Mouse (Mus musculus): ENCODE measurements at regions not wholly inside any gene's neighbourhood (a gene's known extent, or its start where the extent isn't known, plus 50 kb on each side); places are given as distances from the start of the nearest gene placed in this dataset.

DNA sequence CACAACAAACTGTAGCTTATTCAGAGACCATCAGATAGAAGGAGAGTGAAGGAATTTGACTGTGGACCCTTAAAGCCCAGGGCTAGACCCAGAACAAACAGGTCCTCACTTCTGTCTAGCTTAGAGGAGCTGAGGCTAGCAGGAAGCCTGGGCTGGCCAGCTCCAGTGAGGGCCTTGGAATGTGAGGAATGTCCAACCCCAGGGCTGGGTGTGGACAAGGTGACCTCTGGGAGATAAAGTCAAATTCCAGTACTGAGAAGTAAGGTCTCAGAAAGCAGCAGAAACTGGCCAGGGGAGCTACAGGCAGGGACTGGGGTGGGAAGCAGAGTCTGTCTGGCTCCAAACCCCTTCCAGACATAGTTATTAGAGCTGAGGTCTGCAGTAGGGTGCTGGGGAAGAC lies 51.0 kb upstream of the Ssbp3 start:
- DNase-seq (ENCODE audit: low spot score), result peak; percentile 71

GRCm38 (mm10) chr4:106858357-106859088 lies 52.0 kb upstream of the Ssbp3 start:
- DNase-seq (ENCODE audit: low spot score), result no peak

DNA sequence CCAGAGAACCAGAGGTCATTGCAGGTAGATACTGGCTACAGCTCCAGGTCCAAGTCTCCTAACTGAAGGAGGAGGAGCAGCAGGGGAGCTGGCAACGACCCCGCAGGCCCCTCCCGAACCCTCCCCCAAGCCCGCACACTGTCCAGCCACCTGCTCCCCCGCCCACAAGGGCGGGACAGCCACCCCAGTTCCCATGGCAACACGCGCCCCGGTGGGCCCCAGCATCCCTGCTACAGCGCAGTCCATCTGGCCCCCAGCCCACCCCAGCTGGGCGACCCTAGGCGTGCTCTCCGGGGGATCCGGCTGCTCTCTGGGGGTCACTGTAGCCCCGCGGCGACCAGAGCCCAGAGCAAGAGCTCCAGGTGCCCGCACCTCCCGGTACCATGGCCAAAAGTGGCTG lies 51.0 kb upstream of the Acot11 start:
- no peak for DNase-seq (ENCODE audit: low spot score)

GRCm38 (mm10) chr4:106854361-106855309 lies 49.8 kb upstream of the Acot11 start:
- peak; percentile 66 for DNase-seq (ENCODE audit: low spot score)

Data from embryo, embryonic 10.5 days (tissue).